In the genomic region with DNA sequence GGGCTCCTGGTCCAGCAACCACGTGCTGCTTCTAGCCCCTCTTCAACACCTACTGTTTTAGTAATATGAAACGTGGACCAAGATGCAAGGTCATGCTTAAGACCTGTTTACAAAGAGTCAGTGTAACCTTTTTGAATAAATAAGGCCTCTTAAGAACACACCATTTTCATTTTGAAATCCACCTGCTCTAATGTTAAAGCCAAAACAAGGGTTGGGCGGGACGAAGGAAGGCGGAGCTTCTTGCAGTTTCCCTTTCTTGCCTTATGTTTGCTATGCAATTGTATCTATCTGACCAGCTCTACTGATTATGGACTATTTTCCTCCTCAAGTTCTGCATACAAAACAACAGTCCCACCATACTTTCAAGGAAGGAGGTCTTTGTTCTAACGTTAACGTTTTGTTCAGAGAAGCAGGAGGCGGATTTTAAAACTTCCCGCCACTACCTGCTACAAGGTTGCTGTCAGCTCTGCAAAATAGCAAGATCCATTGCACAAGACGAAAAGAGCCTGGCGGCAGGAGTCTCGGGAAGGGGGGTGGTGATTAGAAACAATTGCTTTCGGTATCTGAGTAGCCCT, we compare ENCODE assay signal across 8 mouse cellular contexts. TPM values are rescaled to one million over a fixed set of nuclear protein-coding genes. Genes with fewer than 3 reads are reported as not detected.
DNase-seq lines count a peak whose midpoint lies in the region; ATAC-seq and TF ChIP-seq lines count a peak whose summit lies in the region.

No protein-coding gene starts in this region.

- H3K4me1 ChIP-seq in hindbrain, postnatal 0 days (ENCODE audit: insufficient read depth, low read length) = no peaks in the 10 kb centered on the region
- H3K4me1 ChIP-seq in liver, embryonic 12.5 days = no peaks in the 10 kb centered on the region

- TF ChIP-seq CTCF in hindbrain, postnatal 0 days (IDR thresholded peaks at IDR 0.05; ENCODE audit: low read depth) = no peak

- DNase-seq in adrenal gland, postnatal 10 days = peak; percentile 28
- DNase-seq in adrenal gland, postnatal 4 days (ENCODE audit: low spot score in 2 of 2) = no peak
- DNase-seq in MN1 (ENCODE audit: low spot score) = peak; percentile 11
- DNase-seq in hindbrain, postnatal 0 days (ENCODE audit: low spot score) = peak; percentile 11
- DNase-seq in natural killer cell, adult 2 months (ENCODE audit: low spot score in 2 of 2) = peak; percentile 8 to 9
- DNase-seq in gastrocnemius, adult 18-20 months (ENCODE audit: low spot score) = no peak

- peak overlapping the region; percentile 67 for H3K4me2 ChIP-seq in hindbrain, postnatal 0 days (ENCODE audit: low read depth, low read length)
- H3K4me2 ChIP-seq in liver, embryonic 12.5 days = peak overlapping the region; percentile 68

- 0 out of 2 replicates have a peak, but pooled peaks have one; percentile 37 for ATAC-seq in erythroid progenitor cell, adult 5-6 weeks (replicated peaks; ENCODE audit: low FRiP score, poor library complexity, severe bottlenecking)
- no peak for ATAC-seq in hindbrain, postnatal 0 days
- no peak for ATAC-seq in liver, embryonic 12.5 days

- H3K27ac ChIP-seq in hindbrain, postnatal 0 days = no peak overlapping the region
- peak overlapping the region; percentile 78 for H3K27ac ChIP-seq in liver, embryonic 12.5 days

- H3K4me3 ChIP-seq in hindbrain, postnatal 0 days (ENCODE audit: low read length) = peak overlapping the region; percentile 49
- H3K4me3 ChIP-seq in liver, embryonic 12.5 days = peak overlapping the region; percentile 62

- no peaks in the 10 kb centered on the region for H3K9me3 ChIP-seq in hindbrain, postnatal 0 days (ENCODE audit: low read length)
- no peaks in the 10 kb centered on the region for H3K9me3 ChIP-seq in liver, embryonic 12.5 days (replicated peaks)

- no peaks in the 10 kb centered on the region for H3K27me3 ChIP-seq in hindbrain, postnatal 0 days (ENCODE audit: insufficient read depth, low read length)
- no peaks in the 10 kb centered on the region for H3K27me3 ChIP-seq in liver, embryonic 12.5 days (replicated peaks)

- peak overlapping the region; percentile 48; the same call in 1 of the 2 replicates for H3K9ac ChIP-seq in hindbrain, postnatal 0 days (replicated peaks; ENCODE audit: low read length)
- peak overlapping the region; percentile 63 for H3K9ac ChIP-seq in liver, embryonic 12.5 days

- 34% methylated on average over 13 of the region's 13 CpGs for WGBS in hindbrain, postnatal 0 days
- WGBS in liver, embryonic 12.5 days (ENCODE audit: insufficient replicate concordance) = 19% methylated on average over 13 of the region's 13 CpGs

- no peaks in the 10 kb centered on the region for H3K36me3 ChIP-seq in hindbrain, postnatal 0 days (ENCODE audit: insufficient read depth, low read length)
- H3K36me3 ChIP-seq in liver, embryonic 12.5 days = peaks cover under 1% of the 10 kb centered on the region; the same call in 1 of the 2 replicates

RNA-seq across cellular contexts. Expression of gene Hmgn5, which starts 1.5 kb away (rescaled TPM):
- 10 to 100 TPM; 13.4 to 14.2 TPM for total RNA-seq in adrenal gland, postnatal 10 days (2021)
- total RNA-seq in adrenal gland, postnatal 4 days (2021) = 10 to 100 TPM; 12.8 to 16.1 TPM
- 32.8 and 36.0 TPM in 2 replicates for total RNA-seq in erythroid progenitor cell, adult 5-6 weeks (2015; ENCODE audit: low replicate concordance)
- 14.5 and 21.3 TPM in 2 replicates for total RNA-seq in erythroid progenitor cell, adult 5-6 weeks (2017; ENCODE audit: low replicate concordance)
- total RNA-seq in hindbrain, postnatal 0 days (2014; rRNA removed) = 0.52 and 0.54 TPM in 2 replicates
- polyA plus RNA-seq in hindbrain, postnatal 0 days (2015; fragmentation: Nextera tagmentation; extraction: Ambion mirVana) = 12.8 and 15.7 TPM in 2 replicates
- 24.4 and 24.6 TPM in 2 replicates for polyA plus RNA-seq in liver, embryonic 12.5 days (2016; fragmentation: Nextera tagmentation; extraction: Ambion mirVana)
- 1 to 10 TPM; 5.9 to 8.4 TPM for total RNA-seq in gastrocnemius, adult 18-20 months (2021)

Comparison
In these comparisons a context has a peak if more than half of its experiments do, and no peak if none do; other contexts are left out.
1. DNase-seq: peak in adrenal gland, postnatal 10 days (single experiment), MN1 (single experiment), hindbrain, postnatal 0 days (single experiment) and natural killer cell, adult 2 months (2 of 2); none in adrenal gland, postnatal 4 days (0 of 2) and gastrocnemius, adult 18-20 months (single experiment).